Mouse (Mus musculus): ENCODE measurements around the gene Txndc15.
"Not testable (repeated sequence)": the region's sequence is repeated elsewhere in the genome, so short reads cannot be mapped to it uniquely, and the experiment has no call there.

Gene Txndc15

DNA sequence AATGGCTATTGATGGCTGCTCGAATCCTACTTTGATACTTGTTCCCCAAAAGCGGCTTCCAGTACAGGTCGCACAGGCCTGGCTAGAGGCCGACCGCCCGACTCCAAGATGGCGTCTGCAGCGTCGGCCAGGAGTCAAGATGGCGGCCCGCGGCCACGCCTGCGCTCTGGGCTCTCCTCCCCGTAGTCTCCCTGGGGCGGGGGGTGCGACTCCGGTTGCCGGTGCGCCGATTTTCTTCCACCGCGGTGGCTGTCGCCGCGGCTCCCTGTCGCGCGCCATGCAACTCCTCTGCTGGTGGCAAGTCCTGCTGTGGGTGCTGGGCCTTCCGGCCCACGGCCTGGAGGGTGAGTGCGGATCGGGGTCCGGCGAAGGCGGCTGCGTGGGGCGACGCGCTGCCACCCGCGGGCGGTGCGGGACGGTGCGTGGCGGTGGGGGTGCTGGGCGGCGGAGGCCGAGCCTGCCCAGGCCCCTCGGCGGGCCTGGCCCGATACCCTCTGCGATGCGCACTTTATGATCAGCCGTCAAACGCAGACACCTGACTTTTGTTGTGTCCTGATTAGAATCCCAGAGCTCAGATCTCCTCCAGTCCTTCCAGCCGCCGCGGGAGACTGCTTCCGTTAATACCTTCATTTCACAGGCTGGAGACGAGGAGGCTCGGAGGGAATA, at the start of gene Txndc15:
Gene Txndc15 (plus strand): TSS at position 150 of the 666 bp plus-strand sequence.
- DNase-seq (ENCODE audit: low spot score in 2 of 2) = peak; percentile 85 to 86

DNA sequence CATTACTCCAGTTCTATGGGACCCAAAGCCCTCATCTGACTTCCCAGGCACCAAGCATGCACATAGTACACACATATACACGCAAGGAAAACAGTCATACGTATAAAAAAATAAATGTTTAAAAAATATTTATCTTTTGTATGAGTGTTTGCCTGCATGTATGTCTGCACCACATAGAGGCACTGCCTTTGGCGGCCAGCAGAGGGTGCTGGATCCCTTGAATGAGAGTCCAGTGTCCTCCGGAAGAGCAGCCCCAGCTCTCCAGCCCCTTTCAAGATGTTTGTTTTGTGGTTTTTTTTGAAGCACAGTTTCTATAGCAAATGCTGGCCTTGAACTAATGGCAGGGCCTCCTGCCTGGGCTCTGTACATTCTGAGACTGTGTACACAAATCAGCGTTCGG, 45.9 kb upstream of the Txndc15 start:
- DNase-seq (ENCODE audit: low spot score in 2 of 2) = peak in 1 of 2 experiments; percentile 9

DNA sequence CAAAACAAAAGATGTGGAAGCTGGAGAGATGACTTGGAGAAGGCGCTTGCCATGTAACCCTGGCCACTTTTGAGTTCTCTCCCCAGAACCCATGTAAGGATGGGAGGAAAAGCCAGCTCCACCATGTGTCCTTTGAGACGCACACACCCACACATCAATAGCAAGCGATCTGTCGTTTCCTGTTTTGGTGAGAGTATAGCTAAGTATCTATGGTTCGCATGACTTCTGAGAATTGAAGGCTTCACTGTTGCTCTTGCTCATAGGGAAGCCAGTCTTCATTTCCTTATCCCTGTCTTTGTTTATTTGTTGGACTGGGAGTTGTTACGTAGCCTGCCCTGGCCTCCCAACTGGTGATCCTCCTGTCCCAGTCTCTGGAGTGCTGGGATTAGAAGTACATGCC, 41.7 kb upstream of the Txndc15 start:
- no peak for DNase-seq (ENCODE audit: low spot score in 2 of 2)

DNA sequence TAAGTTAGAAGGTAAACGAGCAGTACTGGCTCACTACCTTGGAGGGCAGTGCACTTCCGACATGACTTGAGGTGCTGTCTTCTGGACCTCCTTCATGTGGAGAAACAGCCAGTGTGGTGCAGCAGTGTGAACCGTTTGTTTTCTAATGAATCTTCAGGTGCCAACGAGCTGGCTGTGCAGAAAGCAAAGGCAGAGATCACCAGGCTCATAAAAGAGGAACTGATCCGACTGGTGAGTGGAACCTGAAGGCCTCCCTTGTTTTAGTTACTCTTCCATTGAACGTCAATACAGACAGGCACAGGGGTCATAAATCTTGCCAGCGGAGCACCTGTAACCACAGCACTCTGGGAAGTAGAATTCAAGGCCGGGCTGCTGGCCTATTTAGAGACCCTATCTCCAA, 37.1 kb upstream of the Txndc15 start:
- DNase-seq (ENCODE audit: low spot score in 2 of 2) = no peak

DNA sequence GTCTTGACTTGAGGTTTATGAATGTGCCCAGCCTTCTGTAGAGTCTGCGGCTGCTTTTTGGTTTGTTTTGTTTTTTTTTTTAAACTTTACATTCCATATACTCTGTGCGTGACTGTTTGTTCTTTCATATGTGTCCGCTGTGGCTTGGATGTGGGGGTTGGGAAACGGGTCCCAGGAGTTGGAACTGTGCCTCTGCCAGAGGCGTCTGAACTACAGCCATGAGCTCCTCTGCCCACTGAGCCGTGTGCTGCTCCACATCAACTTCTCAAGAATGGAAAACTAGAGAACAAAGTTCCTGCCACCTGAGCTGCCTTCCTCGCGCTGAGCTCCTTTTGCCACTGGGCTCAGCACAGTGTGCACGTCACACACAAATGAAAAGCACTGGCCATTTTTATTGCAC, 32.2 kb upstream of the Txndc15 start:
- DNase-seq (ENCODE audit: low spot score in 2 of 2) = no peak

DNA sequence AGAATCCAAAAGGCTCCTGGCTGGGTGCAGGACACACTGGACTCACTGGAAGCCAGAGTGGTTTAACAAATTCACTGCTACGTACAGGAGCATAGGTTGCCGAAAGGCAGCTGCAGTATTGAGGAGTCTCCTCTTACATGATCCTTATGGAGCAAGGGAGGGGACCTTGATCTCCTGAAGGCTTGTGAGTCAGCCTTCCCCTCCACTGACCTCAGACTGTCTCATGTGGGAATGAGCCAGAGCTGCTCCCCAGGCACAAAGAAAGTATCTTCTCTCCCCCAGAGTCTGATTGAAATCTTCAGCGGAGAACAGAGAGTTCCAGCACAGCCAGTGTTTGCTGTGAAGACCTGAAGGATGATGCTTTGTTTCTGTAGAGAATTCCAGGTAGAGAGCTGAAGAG, 30.9 kb upstream of the Txndc15 start:
- DNase-seq (ENCODE audit: low spot score in 2 of 2) = no peak

DNA sequence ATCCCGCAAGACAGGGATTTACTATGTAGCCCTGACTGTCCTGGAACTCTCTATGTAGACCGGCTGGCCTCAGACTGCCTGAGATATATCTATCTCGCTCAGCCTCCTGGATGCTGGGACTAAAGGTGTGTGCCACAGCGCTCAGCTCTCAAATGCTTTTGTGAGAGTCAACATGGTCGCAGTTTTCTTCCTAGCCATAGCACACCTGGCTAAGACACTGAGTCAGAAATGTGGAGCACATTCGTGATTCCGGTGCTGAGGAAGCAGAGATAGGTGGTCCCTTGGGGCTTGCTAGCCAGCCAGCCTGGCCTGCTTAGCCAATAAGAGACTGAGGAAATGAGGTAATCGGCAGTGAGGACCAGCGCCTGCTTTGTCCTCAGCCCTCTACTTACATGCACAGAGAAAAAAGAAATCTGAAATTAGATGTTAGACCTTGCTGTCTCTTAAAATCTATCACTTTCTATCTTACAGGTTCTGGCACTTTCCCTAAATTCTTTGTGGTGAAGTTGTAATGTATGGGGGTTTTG, 28.3 kb upstream of the Txndc15 start:
- DNase-seq (ENCODE audit: low spot score in 2 of 2) = no peak

DNA sequence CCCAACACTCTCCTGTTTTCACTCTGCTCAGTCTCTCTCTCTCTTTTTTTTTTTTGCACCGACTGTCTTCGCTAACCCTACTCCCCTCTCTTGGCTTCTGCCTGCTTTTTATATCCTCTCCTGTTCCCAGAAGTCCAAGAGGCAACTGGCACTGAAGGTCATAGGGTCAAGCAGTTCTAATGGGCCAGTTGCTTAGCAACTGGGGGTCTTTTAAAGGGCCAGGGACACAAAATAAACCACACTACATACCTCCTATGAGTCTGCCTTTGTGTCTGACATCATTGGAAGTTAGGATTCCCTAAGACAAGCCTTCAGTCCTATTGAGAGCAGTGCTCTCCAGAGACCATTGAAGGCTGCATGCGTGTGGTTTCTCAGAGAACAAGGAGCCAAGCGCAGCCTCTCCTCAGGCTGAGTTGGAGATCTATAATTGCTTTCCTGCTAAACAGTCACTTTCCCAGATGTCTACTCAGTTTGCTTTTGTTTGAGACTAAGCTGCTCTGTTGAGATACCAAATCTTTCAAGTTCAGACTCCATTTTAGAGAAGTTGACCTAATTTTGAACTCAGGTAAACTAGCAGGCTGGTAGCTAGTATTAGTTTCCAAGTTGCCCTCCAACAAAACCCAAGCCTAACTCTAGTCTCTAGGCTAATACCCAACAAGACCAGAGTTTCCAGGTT, 26.4 kb upstream of the Txndc15 start:
- no peak for DNase-seq (ENCODE audit: low spot score in 2 of 2)

DNA sequence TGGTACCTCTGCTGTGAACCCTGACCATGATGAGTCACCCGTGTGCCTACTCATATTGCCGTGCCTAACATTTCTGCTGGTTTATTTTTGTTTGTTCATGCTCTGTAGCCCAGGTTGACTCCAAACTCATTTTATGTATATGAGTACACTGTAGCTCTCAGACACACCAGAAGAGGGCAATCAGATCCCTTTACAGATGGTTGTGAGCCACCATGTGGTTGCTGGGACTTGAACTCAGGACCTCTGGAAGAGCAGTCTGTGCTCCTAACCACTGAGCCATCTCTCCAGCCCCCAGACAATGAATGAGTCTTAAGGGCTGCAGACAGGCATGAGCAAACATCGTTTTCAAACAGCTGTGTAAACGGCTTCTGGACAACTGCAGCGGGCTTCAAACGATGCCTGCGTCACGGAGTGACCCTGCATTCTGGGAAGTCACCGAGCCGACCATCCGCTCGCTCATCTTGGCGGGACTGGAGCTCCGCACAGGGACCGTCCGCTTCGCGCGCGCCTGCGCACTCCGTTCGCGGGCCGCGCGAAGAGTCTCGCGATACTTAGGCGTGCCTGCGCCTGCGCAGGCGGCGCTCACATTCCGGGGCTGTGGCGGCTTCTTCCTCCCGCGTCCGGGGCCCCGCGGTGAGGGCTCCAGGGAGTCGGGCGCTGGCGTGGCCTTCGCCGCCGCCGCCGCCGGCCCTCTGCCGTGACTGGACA, 21.8 kb upstream of the Txndc15 start, which contains the start of gene B230219D22Rik:
Gene B230219D22Rik (plus strand): TSS at position 590 of the 708 bp plus-strand sequence.
- peak; percentile 85 to 87 for DNase-seq (ENCODE audit: low spot score in 2 of 2)

DNA sequence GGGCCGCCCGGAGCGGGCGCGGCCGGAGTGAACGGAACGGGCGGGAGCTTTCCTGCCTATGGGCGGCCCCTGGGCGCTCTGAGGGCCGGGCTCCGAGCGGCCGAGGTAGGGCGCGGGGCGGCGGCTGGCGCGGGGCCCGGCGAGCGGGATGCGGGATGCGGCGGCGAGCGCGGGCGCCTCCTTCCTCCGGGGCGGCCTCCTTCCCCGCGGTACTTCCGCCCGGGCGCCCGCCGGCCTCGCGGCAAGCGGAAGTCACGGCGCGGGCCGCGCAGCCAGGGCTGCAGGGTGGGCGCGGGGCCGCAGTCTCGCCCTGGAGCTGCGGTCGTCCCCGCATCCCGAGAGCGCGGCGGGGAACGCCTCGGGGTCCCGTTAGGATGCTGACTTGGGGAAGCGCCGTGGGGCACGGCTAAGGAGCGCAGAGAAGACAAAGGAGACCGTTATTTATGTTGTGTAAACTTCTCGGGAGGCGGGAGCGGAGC, 21.2 kb upstream of the Txndc15 start:
- DNase-seq (ENCODE audit: low spot score in 2 of 2) = no peak

DNA sequence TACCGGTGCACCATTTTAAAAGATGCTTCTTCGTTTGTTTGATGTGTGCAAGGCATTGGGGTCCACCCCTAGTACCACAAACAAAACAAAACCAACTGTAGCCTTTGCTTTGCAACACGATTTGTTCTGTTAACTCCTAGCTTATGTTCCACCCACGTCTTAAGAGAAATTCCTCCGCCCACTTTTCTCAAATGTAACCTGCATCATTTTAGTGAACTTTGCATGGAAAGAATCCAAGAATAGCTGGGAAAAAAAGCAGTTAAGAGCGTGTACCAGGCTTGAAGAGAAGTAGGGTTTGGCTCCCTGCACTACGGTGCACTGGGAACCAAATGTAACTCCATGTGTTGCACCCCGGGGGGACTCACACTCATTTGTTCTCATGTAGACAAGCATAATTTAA, 20.3 kb upstream of the Txndc15 start:
- no peak for DNase-seq (ENCODE audit: low spot score in 2 of 2)

DNA sequence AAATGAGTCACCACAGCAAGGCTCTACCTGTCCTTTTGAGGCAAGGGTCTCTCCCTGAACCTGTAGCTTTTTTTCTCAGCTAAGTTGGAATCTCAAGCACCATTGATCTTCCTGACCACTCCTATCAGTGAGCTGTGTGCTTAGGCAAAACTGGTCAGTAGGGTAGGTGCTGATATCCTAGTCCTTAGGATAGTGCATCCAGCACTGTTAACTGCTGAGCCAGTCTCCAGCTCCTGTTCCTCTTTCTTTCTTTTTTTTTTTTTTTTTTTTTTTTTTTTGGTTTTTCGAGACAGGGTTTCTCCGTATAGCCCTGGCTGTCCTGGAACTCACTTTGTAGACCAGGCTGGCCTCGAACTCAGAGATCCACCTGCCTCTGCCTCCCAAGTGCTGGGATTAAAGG, 18.5 kb upstream of the Txndc15 start:
- DNase-seq (ENCODE audit: low spot score in 2 of 2) = not testable (repeated sequence)

DNA sequence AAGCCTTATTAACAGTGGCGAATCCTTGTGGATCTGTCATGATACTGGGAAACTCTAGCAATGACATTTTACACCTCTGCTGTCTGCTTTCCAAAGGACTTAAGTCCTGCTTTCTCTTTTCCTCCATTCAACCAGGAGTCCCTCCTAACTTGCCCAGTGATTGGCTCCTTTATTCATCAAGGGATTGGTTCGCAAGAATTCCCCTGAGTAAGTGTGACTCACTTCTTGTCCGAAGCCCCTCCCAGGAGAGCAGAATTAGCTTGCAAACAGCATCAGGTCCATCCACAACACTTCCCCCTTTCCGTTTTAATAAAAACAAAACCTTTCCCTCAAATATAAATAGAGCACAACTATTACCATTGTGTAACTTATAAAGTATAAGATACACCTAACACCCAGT, 10.1 kb upstream of the Txndc15 start:
- no peak for DNase-seq (ENCODE audit: low spot score in 2 of 2)

DNA sequence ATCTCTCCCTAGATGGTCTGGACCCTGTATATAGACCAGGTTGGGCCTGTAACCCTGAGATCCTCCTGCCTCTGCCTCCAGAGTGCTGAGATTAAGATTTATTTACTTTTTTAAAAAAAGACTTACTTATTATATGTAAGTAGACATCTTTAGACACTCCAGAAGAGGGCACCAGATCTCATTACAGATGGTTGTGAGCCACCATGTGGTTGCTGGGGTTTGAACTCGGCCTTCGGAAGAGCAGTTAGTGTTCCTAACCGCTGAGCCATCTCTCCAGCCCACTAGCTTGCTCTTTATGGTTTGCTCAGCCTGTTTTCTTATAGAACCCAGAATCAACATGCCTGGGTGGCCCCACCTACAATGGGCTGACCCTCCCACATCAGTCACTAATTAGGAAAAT, 1.6 kb upstream of the Txndc15 start:
- DNase-seq (ENCODE audit: low spot score in 2 of 2) = no peak

DNA sequence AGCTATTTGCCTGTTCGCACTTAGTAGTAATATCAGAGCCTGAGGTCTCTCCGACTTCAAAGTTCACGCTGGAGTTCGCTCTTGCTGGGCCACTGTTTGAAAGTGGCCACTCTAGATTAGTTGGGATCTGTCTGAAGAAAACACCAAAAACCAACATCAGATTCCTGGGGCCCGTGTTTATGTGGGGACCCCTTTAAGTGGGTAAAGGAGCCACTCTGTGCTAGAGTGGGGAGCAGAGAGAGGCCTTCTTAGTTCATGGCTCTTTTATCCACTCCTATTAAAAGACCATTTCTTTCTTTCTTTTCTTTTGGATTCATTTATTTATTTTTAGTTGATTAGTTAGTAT, 690 bp downstream of the Txndc15 start:
- DNase-seq (ENCODE audit: low spot score in 2 of 2) = no peak

DNA sequence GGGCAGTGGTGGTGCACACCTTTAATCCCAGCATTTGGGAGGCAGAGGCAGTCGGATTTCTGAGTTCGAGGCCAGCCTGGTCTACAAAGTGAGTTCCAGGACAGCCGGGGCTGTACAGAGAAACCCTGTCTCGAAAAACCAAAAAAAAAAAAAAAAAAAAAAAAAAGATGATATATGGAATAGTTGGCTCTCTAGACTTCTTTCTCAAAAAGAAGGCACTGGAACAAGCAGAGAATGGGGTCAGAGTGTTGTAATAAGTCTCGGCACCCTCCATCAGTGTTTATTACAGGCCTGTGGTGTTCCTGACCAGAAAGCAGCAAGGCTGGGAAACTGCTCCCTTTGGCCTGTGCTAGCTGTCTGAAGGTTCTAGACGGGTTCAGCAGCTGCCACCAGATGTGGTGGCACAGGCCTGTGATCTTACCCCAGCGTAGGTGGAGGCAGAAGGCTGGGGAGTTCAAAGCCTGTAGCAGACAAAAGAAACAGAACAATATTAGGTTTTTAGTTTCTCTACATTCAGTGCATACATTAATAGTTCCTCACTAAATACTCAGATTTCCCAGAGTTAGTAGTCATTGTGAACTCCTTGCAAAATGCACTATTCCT, 1.6 kb downstream of the Txndc15 start:
- DNase-seq (ENCODE audit: low spot score in 2 of 2) = no peak

DNA sequence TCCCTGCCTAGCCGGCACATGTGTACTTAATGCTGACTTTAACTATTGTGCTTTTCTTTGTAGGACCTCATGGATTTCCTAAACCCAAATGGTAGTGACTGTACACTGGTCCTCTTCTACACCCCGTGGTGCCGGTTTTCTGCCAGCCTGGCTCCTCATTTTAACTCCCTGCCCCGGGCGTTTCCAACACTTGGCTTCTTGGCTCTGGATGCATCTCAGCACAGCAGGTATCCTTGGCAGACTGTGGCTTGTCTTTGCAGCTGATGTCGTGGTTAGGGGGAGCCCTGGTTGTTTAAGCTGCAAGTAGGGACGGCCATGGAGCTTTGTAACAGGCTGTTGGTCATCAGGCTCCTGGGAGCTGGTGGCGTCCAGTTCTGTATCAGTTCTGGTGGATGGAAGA, 7.1 kb downstream of the Txndc15 start:
- no peak for DNase-seq (ENCODE audit: low spot score in 2 of 2)

DNA sequence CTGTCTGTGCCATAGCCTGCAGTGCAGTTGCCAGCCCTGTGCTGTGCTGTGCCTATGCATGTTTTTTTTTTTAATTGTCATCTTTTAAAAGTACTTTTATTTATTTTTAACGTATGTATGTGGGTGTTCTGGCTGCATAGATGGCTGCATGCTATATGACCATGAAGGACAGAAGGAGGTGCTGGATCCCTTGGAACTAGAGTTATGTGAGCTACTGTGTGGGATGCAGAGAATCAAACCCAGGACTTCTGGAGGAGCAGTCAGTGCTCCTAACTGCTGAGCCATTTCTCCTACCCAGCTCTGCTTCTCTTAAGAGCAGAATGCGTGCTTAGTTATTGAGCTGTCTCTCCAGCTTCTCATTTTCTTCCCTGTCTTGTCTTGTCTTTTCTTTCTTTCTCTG, 7.5 kb downstream of the Txndc15 start:
- no peak for DNase-seq (ENCODE audit: low spot score in 2 of 2)

DNA sequence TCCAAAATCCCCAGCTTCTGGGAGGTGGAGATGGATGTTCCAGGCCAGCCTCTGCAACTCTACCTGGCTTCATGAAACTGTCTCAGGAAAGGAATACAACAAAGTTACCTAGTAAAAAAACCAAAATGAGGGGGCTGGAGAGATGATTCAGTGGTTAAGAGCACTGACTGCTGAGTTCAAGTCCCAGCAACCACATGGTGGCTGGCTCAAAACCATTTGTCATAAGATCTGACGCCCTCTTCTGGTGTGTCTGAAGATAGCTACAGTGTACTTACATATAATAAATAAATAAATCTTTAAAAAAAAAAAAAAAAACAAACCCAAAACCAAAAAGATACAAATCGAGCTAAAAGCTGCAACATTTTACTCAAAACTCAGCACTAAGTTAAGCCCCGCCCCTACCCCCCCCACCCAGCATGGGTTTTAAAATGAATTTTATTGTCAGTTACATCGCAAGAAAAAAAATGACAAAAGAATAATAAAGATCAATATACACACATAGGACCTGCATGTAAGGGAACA, 12.2 kb downstream of the Txndc15 start:
- DNase-seq (ENCODE audit: low spot score in 2 of 2) = no peak

DNA sequence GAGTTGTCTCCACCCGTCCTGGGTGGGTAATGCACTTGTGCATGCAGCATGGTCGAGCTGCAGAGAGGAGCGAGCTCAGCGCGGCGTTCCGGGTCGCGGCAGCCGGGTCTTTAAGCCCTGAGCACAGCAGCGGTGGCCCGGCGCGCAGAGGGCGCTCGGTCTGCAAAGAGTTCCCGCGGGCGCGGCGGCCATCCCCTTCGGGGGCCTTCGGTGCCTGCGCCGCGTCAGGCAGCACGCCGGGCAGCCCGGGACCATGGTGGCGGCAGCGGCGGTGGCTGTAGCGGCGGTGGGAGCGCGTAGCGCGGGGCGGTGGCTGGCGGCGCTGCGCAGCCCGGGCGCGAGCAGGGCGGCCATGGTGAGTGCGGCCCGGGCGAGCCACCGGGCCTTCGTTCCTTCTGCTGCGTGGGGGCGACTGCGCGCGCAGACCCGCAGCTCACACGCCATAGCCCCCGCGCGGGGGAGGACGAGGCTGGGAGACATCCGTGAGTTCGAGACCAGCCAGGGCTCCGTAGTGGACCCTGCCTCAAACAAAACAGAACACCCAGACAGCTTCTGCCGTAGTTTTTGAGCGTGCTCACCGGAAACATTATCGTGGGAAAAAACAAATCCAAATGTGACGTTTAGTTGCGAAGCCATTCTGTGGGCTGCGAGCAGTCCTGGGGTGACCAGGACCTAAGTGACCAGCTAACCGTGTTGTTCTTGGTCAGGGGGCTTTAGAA, 12.8 kb downstream of the Txndc15 start, which contains the start of gene Pcbd2:
Gene Pcbd2 (plus strand): TSS at position 249 of the 719 bp plus-strand sequence.
- peak; percentile 76 to 86 for DNase-seq (ENCODE audit: low spot score in 2 of 2)

DNA sequence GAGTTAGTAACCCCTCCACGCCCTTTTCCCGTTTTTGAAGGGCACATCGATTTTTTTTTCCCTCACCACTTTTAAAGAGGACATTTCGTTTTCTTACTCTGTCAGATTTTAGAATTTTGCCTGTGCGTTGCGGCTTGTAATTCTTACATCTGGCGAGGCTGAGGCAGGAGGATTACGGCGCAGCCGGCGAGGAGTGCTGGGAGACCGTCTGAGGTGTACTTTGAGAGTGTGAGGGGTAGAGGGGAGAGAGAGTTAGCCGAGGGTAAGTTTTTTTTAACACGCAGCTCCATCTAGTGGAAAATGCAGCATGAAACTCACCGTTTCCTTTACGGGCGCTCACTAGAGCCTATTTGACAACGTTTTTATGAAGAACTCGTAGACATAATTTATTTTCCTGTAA, 13.4 kb downstream of the Txndc15 start:
- peak; percentile 59 to 61 for DNase-seq (ENCODE audit: low spot score in 2 of 2)

All from urinary bladder, postnatal 36 days (tissue).